Mouse (Mus musculus): ENCODE results near the gene Il16.

DNA sequence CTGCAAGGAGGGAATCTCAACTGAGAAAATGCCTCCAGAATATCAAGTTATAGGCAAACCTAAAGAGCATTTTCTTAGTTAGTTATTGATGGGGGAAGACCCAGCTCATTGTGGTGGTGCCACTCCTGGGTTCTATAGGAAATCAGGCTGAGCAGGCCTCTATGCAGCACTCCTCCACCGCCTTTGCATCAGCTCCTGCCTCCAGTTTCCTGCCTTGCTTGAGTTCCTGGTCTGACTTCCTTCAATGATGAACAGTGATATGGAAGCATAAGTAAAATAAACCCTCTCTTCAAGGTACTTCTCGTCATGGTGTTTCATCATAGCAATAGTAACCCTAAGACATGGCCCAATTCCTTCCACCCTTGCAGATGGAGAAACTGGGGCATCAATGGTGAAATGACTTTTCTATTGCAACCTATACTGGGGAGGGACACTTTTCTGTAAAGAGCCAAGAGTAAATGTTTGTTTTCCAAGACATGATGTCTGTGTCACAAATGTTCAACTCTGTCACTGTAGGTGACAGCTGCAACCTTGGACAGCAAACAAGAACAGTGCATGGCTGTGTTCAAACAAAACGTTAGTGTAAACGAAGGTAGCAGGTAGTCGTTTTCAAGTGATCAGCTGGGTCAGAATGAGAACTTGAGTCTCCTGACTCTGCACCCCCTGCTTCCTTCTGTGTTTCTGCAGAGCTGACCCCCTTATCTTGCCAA is 77.4 kb downstream of the Il16 start:
- TF ChIP-seq GATA1 (IDR thresholded peaks at IDR 0.05; ENCODE audit: low read length) (no peak), TAL1 (IDR thresholded peaks at IDR 0.05; ENCODE audit: low read length) (no peak)
